Mouse (Mus musculus) forebrain, embryonic 15.5 days (tissue): ENCODE results near the gene Rad23a. TPM values are rescaled to one million over a fixed set of nuclear protein-coding genes. Genes with fewer than 3 reads are reported as not detected.

Experiments used
- ATAC-seq: fragments of 200-750 bp; cut with Nextera tagmentation; replicated peaks from 2 replicates; pipeline ENCODE4 v1.8.0; 2017; ENCODE audit warnings: mild to moderate bottlenecking, moderate TSS enrichment, moderate library complexity
- H3K27ac ChIP-seq: fragments of 300-500 bp; sonication (generic); replicated peaks from 2 replicates; pipeline ENCODE4 v1.5.1; 2015; ENCODE audit warnings: mild to moderate bottlenecking, inconsistent platforms
- H3K27me3 ChIP-seq: fragments of 300-500 bp; sonication (generic); 2 replicates; pipeline ENCODE4 v1.6.1; 2015; ENCODE audit warnings: inconsistent platforms
- H3K36me3 ChIP-seq: fragments of 300-500 bp; sonication (generic); 2 replicates; pipeline ENCODE4 v1.6.1; 2015; ENCODE audit warnings: mild to moderate bottlenecking, inconsistent platforms
- H3K4me1 ChIP-seq: fragments of 300-500 bp; sonication (generic); 2 replicates; pipeline ENCODE4 v1.6.1; 2015; ENCODE audit warnings: inconsistent platforms
- H3K4me2 ChIP-seq: fragments of 300-500 bp; sonication (generic); replicated peaks from 2 replicates; pipeline ENCODE4 v1.6.1; 2015; ENCODE audit warnings: mild to moderate bottlenecking, inconsistent platforms
- H3K4me3 ChIP-seq: fragments of 300-500 bp; sonication (generic); 2 replicates; pipeline ENCODE4 v1.5.1; 2015; ENCODE audit warnings: mild to moderate bottlenecking, inconsistent platforms
- H3K9ac ChIP-seq: fragments of 300-500 bp; sonication (generic); replicated peaks from 2 replicates; pipeline ENCODE4 v1.6.1; 2015; ENCODE audit warnings: mild to moderate bottlenecking, inconsistent platforms
- H3K9me3 ChIP-seq: fragments of 300-500 bp; sonication (generic); 2 replicates; pipeline ENCODE4 v1.6.1; 2016; ENCODE audit warnings: inconsistent platforms
- WGBS: fragments of 180-500 bp; shearing (Covaris S2); methylation state at CpG from one replicate; pipeline ENCODE4 v1.1.7; 2015; ENCODE audit warnings: mixed read lengths; 5-methylcytosine and 5-hydroxymethylcytosine counted together
- polyA plus RNA-seq: library from polyadenylated mRNA; unstranded; fragments of >200 nt; fragmentation: Nextera tagmentation; extraction: Ambion mirVana; gene quantifications from 2 replicates; pipeline ENCODE4 v1.2.1, GENCODE M21; 2015

Rad23a gene
- 82.1 and 85.1 TPM in 2 replicates for polyA plus RNA-seq

- Histone ChIP-seq H3K27me3 (no peaks in the 10 kb centered on the region), H3K27ac (peak within 1 kb of the TSS; percentile 88), H3K4me2 (peak within 1 kb of the TSS; percentile 60), H3K9ac (peak within 1 kb of the TSS; percentile 70), H3K4me1 (peaks cover 54% of the 10 kb centered on the region), H3K9me3 (no peaks in the 10 kb centered on the region), H3K4me3 (peak within 1 kb of the TSS; percentile 59), H3K36me3 (peaks cover 76% of the 10 kb centered on the region)
- under 1% methylated on average over 50 of the region's 55 CpGs for WGBS
- peak; percentile 95 for ATAC-seq
These were observed at the start of gene Rad23a for GRCm38 (mm10) chr8:84840248-84840999. Gene Rad23a (minus strand): TSS chr8:84840665.

DNA sequence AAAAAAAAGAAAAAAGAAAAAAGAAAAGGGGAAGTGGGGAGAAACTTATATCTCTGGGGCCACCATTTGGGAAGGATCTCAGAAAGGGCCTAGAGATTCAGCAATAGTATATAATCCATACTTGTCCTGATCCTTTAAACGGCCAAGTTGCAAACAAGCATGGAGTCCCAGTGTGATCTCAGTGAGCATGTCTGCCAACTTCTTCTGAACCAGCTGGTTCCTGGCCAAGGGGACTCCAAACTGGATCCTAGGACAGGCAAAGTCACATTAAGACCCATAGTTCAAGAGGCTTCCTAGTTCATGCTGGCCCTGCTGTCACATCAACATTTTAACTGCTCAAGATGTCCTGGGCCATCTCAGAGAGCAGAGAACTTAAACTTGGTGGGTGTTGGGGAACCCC is 48.7 kb upstream of the Rad23a start:
- no peak overlapping the region for H3K4me3 ChIP-seq
- H3K9me3 ChIP-seq = no peaks in the 10 kb centered on the region
- no peak overlapping the region for H3K9ac ChIP-seq
- 94% methylated on average over 1 of the region's 1 CpGs for WGBS
- peaks cover 29% of the 10 kb centered on the region for H3K36me3 ChIP-seq
- H3K4me1 ChIP-seq = peaks cover 16% of the 10 kb centered on the region
- no peak for ATAC-seq
- no peaks in the 10 kb centered on the region for H3K27me3 ChIP-seq
- no peak overlapping the region for H3K4me2 ChIP-seq
- no peak overlapping the region for H3K27ac ChIP-seq

GRCm38 (mm10) chr8:84888280-84888679 is 47.8 kb upstream of the Rad23a start:
- 93% methylated on average over 3 of the region's 3 CpGs for WGBS
- H3K4me1 ChIP-seq = peaks cover 10% of the 10 kb centered on the region
- no peak for ATAC-seq

GRCm38 (mm10) chr8:84884728-84885127 is 44.3 kb upstream of the Rad23a start:
- 91% methylated on average over 4 of the region's 4 CpGs for WGBS
- Histone ChIP-seq H3K4me2 (no peak overlapping the region), H3K4me3 (no peak overlapping the region), H3K9ac (no peak overlapping the region), H3K27me3 (no peaks in the 10 kb centered on the region), H3K9me3 (no peaks in the 10 kb centered on the region), H3K27ac (no peak overlapping the region), H3K36me3 (peaks cover 26% of the 10 kb centered on the region), H3K4me1 (no peaks in the 10 kb centered on the region)
- no peak for ATAC-seq

More at GRCm38 (mm10) chr8:84888280-84888679, 47.8 kb upstream of the Rad23a start:
- H3K4me3 ChIP-seq = no peak overlapping the region
- H3K9ac ChIP-seq = no peak overlapping the region
- no peaks in the 10 kb centered on the region for H3K27me3 ChIP-seq
- H3K4me2 ChIP-seq = no peak overlapping the region
- H3K9me3 ChIP-seq = no peaks in the 10 kb centered on the region
- peaks cover 29% of the 10 kb centered on the region for H3K36me3 ChIP-seq
- no peak overlapping the region for H3K27ac ChIP-seq

GRCm38 (mm10) chr8:84878915-84879314 is 38.5 kb upstream of the Rad23a start:
- no peak for ATAC-seq

GRCm38 (mm10) chr8:84877297-84878035 is 37.0 kb upstream of the Rad23a start:
- Histone ChIP-seq H3K36me3 (no peaks in the 10 kb centered on the region), H3K27me3 (no peaks in the 10 kb centered on the region), H3K4me1 (peaks cover 20% of the 10 kb centered on the region), H3K4me3 (no peak overlapping the region), H3K27ac (peak overlapping the region; percentile 81), H3K9ac (no peak overlapping the region), H3K9me3 (no peaks in the 10 kb centered on the region), H3K4me2 (no peak overlapping the region)
- WGBS = 43% methylated on average over 3 of the region's 3 CpGs
- peak; percentile 79 for ATAC-seq

More at GRCm38 (mm10) chr8:84878915-84879314, 38.5 kb upstream of the Rad23a start:
- H3K4me1 ChIP-seq = peaks cover 14% of the 10 kb centered on the region
- no peak overlapping the region for H3K4me2 ChIP-seq
- H3K36me3 ChIP-seq = no peaks in the 10 kb centered on the region
- no peak overlapping the region for H3K4me3 ChIP-seq
- H3K27ac ChIP-seq = no peak overlapping the region
- no peaks in the 10 kb centered on the region for H3K9me3 ChIP-seq
- WGBS = 86% methylated on average over 1 of the region's 1 CpGs
- no peaks in the 10 kb centered on the region for H3K27me3 ChIP-seq
- no peak overlapping the region for H3K9ac ChIP-seq

- H3K4me2 ChIP-seq = no peak overlapping the region
- 86% methylated on average over 3 of the region's 3 CpGs for WGBS
- no peak overlapping the region for H3K27ac ChIP-seq
- peaks cover 5% of the 10 kb centered on the region for H3K36me3 ChIP-seq
- H3K4me1 ChIP-seq = peaks cover 28% of the 10 kb centered on the region
- ATAC-seq = no peak
- no peaks in the 10 kb centered on the region for H3K27me3 ChIP-seq
- H3K9me3 ChIP-seq = no peaks in the 10 kb centered on the region
- no peak overlapping the region for H3K4me3 ChIP-seq
- no peak overlapping the region for H3K9ac ChIP-seq
These were observed 33.9 kb upstream of the Rad23a start for GRCm38 (mm10) chr8:84874339-84874738.

DNA sequence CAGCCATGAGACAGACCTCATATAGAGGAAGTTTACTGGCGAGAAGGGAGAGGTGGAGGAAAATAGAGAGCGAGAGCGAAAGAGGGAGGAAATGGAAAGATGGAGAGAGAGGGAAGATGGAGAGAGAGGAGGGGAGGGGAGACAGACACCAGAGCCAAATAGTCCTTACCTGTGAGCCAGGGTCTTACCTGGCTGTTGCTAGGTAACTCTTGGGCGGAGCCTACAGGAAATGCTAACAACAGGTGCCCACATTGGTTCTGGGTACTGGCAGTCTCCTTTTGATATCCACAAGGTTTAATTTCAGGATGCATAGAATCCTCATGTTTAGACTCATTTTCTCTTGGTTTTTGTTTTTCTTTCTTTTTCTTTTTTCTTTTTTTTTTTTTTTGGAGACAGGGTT is 32.6 kb upstream of the Rad23a start:
- H3K4me2 ChIP-seq = peak overlapping the region; percentile 92
- peak overlapping the region; percentile 47 for H3K4me3 ChIP-seq
- 65% methylated on average over 4 of the region's 4 CpGs for WGBS
- H3K27ac ChIP-seq = no peak overlapping the region
- ATAC-seq = no peak
- peaks cover 27% of the 10 kb centered on the region for H3K4me1 ChIP-seq
- H3K9ac ChIP-seq = no peak overlapping the region
- no peaks in the 10 kb centered on the region for H3K9me3 ChIP-seq
- H3K36me3 ChIP-seq = peaks cover 17% of the 10 kb centered on the region
- H3K27me3 ChIP-seq = no peaks in the 10 kb centered on the region

DNA sequence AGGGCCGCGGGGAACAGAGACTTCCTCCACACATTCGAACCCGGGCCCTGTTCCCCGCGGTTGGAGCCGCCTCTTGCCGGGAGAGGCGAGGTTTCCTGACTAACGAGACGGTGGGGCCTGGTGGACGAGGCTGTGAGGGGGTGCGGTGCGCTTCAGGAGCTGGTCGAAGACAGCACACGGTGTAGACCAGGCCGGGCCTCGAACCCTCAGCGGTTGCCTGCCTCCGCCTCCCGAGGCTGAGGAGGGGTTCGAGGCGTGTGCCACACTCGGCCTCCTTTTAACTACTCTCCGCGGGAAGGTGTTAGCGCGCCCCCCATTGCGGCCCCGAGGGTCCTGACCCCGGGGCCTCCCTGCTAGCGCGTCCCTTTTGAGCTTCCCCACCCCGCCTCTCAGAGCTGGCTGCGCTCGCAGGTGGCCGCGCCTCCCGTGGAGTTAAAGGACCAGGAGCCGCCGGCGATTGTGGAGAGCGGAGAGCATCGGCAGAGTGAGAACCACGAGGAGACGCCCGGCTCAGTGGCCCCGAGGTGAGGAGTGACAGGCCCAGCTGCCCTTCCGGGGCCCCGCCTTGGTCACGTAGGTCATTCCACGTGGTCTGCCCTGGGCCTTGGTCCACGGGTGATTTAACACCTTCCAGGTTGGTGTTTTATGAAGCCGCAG is 32.0 kb upstream of the Rad23a start:
- WGBS = 3% methylated on average over 54 of the region's 54 CpGs
- ATAC-seq = peak; percentile 73
- Histone ChIP-seq H3K27me3 (no peaks in the 10 kb centered on the region), H3K27ac (no peak overlapping the region), H3K9ac (peak overlapping the region; percentile 56), H3K9me3 (no peaks in the 10 kb centered on the region), H3K4me2 (peak overlapping the region; percentile 92), H3K36me3 (peaks cover 23% of the 10 kb centered on the region), H3K4me3 (peak overlapping the region; percentile 47), H3K4me1 (peaks cover 21% of the 10 kb centered on the region)

GRCm38 (mm10) chr8:84871376-84872308 is 31.2 kb upstream of the Rad23a start, which contains the start of gene Syce2:
Gene Syce2 (plus strand): TSS chr8:84872111.
- Histone ChIP-seq H3K4me1 (peaks cover 15% of the 10 kb centered on the region), H3K27me3 (no peaks in the 10 kb centered on the region), H3K4me3 (peak within 1 kb of the TSS; percentile 47), H3K9me3 (no peaks in the 10 kb centered on the region), H3K36me3 (peaks cover 31% of the 10 kb centered on the region), H3K4me2 (peak within 1 kb of the TSS; percentile 92), H3K9ac (peak within 1 kb of the TSS; percentile 56), H3K27ac (no peak within 1 kb of the TSS)
- peak; percentile 74 for ATAC-seq
- 15% methylated on average over 44 of the region's 46 CpGs for WGBS

- Histone ChIP-seq H3K27ac (peak within 1 kb of the TSS; percentile 31), H3K4me3 (peak within 1 kb of the TSS; percentile 63), H3K9ac (peak within 1 kb of the TSS; percentile 79), H3K4me2 (peak within 1 kb of the TSS; percentile 81), H3K36me3 (peaks cover 17% of the 10 kb centered on the region), H3K9me3 (no peaks in the 10 kb centered on the region), H3K27me3 (no peaks in the 10 kb centered on the region), H3K4me1 (peaks cover 18% of the 10 kb centered on the region)
- ATAC-seq = peak; percentile 93
- under 1% methylated on average over 39 of the region's 39 CpGs for WGBS
These were observed 16.5 kb upstream of the Rad23a start, which contains the start of gene Farsa for GRCm38 (mm10) chr8:84856864-84857441. Gene Farsa (plus strand): TSS chr8:84856989.
